Mouse (Mus musculus) 3134 (cell line): ENCODE measurements around the gene Gng7.

Experiments used
- DNase-seq: peaks from one replicate; pipeline ENCODE4 v3.0.0-alpha.2; 2011; ENCODE audit warnings: low spot score; ENCODE audit not compliant: insufficient read length; ENCODE audit errors: extremely low read depth

Gene Gng7

DNA sequence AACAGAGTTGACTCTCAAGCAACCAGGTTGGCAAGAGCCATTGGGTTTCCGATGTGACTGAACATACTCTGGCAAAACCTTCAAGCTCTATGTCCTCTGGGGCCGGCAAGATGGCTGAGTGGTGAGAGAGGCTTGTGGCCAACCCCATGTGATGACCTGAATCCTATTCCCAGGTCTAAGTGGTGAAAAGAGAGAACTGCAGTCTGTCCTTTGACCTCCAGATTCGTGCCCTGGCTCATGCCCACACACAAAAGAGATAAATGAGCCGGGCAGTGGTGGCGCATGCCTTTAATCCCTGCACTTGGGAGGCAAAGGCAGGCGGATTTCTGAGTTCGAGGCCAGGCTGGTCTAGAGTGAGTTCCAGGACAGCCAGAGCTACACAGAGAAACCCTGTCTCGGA is 44.6 kb downstream of the Gng7 start:
- no peak for DNase-seq

DNA sequence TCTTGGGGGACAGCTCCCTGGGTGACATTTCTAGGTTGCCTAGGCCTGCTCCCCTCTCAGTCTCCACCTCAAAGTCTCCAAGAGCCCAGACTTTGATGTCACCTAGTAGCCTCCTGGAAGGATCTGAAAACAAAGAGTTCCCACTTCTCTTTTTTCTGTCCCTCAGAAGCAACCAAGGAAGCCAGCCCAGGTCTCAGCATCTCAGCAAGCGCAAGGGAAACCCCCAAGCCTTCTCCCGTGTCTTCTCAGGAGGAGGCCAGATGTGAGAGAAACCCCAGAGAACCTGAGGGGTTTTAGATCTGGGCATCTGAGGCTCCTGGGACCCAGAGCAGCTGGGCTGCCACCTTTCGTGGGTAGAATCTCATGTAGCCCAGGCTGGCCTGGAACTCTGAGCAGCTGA is 45.4 kb downstream of the Gng7 start:
- no peak for DNase-seq

DNA sequence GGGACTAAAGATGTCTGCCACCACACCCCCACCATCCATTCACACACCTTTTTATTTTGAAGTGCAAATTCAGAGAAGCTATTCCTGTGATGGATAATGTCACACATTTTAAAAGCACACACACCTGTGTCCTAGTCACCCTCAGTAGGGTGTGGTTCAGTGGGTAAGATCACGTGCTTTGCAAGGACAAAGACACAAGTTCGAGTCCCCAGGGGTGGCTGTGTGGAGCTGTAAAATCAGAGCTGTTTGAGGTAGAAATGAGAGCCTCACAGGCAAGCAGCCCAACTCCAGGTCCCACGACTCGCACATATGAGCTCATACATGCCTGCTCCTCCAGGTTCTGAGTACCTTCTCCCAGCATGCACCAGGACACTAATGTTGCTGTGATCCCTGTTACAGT is 46.6 kb downstream of the Gng7 start:
- no peak for DNase-seq

DNA sequence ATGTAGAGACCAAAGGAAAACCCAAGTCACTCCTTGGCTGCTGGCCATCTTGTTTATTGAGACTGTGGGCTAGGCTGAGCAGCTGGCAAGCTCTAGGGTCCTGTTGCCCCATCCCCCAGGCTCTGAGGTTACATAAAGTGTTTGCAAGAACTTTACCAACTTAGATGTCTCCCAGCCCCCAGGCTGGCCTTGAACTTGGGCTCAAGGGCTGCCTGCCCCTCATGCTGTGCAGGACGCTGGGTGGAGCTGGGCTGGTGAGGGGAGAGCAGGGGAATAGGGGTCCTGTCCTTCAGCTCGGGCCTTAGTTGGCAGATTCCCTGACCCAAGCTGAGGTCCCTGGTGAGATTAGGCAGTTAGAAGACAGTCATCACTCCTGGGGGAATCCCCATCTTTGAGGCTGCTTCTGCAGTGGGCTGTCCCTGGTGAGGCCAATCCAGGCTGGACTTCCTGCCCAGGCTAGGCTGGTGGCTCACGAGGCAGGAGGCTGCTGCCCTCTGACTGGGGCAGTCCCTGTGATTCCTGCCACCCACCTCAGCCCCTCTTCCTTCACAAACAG is 47.6 kb downstream of the Gng7 start:
- DNase-seq = peak; percentile 68

DNA sequence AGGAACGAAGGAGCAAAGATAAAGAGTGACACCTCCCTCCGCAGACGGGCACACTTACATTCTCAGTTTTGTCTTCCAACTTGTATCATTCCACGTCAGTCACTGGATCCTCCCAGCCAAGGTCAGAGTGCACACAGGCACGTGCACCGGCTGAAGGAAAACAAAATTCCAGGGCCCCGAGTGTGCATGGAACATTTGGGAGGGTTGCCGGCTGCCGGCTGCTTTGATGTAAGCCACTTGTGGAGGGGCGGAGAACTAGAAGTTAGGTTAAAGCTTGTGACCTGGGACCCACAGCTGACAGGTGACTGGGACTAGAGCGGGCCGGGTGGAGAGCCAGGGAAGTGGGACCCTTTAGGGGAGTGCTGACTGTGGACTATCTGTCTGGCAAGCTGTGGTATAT is 48.4 kb downstream of the Gng7 start:
- no peak for DNase-seq

DNA sequence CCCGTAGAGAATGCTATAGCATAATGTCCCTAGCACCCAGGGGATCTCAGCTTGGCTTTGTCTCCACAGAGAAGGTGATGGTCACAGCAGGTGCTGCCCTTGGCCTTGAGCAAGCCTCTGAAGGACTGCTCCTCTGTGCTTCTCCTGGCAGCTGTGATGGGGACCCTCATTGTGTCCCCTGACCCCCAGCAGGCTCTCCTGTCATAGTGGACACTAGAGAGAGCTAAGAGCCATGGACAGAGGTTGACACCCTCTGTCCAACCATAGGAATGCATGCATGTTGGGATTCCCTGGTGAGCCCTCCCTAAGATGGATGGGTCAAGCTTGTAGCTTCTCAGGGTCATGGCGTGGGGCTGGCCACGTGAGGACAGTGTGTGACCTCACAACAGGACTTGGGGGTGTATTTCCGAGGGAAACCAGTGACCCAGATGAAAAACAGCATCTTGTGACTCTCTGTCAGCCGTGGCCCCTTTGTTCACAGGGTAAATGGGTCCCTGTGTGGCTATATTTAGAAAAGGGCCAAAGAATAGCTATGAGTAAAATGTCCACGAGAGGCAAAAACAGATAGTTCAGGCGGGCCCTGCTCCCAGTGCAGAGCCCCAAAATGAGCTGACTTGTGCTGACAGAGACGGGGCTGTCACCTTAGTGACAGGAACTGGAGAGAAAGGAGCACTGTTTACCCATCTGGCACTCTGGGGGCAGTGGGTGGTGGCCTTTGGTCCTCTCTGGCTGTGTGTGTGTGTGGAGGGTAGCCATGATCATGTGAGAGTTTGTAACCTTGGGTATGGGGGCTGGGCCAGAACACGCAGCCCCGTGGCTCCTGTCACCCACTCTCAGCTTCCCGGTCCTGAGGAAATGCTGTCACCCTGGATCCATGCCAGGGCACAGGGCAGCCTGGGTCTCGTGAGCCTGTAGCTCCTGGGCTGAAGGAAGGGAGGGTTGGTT is 51.4 kb downstream of the Gng7 start:
- DNase-seq = no peak

DNA sequence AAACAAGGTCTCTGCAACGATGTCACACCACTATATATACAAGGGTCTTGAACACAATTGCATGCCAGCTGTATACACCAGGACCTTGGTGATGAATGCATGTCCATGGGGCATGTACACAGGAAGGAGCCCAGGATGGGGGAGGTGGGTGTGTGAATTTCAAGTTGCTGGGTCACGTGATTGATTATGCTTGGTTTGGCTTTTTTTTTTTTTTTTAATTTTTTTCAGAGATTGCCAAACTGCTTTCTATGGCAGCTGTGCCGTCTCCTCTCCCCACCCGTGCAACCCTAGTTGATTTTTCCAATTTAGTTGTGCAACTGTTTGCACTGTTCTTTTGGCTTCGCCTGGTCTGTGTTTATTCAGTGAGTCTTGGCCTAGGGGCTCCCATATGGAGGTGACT is 52.2 kb downstream of the Gng7 start:
- DNase-seq = no peak

DNA sequence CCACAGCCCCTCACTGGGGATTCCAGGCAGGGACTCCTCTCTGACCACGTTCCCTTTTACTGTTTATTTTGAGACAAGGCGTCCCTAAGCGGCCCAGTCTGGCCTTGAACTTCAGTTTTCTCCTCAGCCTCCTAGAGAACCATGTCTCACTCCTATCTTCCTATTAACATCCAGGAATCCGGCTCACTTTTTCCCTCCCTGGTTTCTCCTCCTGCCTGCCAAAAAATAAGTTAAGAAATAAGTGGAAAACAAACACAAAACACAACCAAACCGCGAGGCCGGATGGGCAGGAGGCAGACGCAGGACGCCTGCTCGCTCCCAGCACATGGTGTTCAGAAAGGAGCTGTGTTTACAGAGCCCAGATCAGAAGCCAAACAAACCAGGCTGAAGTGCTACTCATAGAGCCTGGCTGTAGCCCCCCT is 52.7 kb downstream of the Gng7 start:
- peak; percentile 57 for DNase-seq

DNA sequence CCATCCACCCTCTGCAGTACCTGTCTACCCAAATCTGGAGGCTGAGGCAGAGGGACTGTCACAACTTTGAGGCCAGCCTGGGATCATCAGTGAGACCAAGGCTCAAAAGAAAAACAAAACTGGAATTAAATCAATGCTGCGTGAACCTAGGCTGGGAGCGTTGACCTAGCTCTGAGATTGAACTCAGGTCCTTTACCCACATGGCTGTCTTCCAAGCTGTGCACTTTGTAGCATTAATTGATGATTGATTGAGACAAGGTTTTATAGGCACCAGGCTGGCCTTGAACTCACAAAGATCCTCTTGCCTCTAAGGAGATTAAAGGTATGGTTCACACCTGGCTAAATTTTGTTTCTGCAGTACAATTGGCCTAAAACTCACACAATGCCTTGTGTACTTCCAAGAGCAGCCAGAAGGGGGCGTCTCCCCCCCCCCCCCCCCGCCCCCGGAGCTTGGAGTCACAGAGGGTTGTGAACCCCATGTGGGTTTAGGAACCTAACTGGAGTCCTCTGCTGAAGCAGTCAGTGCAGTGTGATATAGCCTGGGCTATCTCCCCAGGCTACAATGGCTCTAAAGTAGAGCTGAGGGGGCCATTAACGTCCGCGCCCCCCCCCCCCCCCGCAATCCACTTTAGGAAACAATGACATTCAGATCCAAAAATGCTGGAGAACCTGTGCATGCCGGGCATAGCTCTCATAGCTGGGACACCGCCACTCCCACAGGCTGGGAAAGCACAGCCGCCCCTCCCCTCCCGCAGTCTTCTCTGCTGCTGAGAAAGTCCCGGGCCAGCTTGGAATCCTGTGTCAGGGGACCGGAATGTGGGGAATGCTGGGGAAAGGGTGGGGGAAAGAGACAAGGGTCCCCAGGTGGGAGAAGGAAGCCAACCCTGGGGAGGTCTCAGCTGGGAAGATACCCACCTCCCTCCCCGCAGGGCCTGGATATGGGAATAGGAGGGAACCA is 53.9 kb downstream of the Gng7 start:
- peak; percentile 92 for DNase-seq

DNA sequence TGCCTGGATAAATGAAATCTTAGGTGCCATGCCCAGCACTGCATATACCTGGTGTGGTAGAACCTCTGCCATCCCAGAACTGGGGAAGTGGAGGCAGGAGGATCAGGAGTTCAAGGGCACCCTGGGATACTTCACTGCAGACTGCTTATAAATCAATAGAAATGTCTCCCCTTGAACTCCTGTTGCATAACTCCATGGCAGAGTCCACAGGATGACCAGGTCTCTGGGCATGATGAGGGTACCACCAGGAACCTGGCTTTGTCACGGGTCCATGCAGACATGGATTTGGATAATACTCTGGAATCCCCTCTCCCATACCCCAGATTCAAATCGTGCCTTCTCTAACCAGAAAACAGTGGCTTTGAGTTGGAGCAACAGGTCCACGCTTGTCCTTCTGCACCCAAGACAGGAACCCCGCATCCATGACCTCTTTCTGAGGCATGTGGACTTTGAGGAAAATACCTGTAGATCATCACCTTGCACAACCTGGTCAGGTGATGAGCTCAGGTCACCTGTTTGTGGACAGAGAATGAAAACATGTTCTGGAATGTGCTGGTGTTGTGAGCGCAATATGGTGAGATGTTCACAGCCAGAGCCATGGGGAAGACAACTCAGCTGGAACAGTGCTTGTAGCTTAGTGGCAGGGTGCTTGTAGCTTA is 55.6 kb downstream of the Gng7 start:
- no peak for DNase-seq

DNA sequence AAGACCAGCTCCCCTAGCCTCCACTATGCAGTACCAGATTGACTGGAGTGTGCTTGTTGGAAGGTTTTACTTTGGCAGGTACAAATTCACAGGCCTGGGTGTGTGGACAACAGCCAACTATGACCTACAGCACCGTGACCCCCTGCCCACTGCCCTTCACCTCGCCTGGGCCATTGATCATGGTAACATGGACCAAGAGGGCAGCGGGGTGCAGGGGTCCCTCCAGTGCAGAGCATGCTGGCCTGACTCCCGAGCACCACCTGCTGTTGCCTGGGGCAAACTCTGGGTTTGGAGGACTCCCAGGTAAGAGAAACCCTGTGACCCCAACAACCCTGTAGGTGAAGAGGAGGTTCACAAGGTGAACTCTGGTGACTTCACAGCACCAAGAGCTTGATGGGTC is 57.0 kb downstream of the Gng7 start:
- no peak for DNase-seq

DNA sequence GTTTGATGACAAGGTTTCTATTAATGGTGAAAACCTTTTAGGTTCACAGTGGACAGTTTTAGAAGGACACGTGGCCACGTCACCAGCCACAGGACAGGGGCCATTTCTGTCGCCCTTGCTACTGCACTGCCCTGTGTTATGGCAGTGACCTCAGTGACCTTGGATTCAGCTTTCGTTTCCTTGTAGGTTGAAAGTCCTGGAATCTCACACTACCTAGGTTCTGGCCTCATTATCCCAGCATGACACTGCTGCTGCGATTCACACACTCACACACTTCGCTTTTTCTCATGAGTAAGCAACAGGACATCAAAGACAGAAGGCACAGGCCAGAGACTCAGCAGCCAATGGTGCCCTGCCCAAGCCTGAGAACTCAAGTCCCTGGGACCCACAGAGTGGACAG is 57.8 kb downstream of the Gng7 start:
- DNase-seq = no peak

DNA sequence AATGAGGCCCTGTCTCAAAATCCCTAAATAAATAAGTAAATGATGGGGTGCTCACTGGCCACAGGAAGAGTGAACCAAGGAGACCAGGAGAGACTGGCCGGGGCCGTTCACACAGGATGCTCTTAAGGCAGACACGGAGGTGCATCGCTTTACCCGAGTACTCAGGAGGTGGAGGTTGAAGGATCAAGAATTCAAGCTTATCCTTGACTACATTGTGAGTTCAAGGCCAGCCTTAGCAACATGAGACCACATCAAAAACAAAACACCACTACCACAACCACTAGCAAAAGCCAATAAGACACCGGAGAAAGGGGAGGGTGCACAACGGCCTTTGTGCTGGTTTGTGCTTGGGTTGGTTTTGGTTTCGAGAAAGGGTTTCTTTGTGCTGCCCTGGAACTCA is 58.4 kb downstream of the Gng7 start:
- DNase-seq = no peak

DNA sequence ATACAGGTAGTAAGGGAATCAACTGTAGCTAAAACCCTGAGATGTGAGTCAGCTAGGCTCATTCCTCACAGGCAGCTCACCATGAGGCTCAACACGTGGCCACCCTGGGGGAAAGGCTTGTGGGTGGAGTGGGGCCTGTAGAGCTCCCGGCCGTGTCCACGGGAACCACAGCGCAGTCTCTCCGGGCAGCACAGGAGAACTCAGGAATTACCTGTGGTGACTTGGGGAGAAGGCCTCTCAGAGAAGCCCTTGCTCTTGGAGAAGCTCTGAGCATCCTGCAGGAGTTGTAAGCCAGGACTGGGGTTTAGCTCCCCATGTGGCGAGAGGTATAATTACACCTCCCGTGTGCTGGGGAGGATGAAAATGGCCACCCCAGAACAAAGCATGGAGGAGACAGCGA is 59.2 kb downstream of the Gng7 start:
- peak; percentile 92 for DNase-seq

DNA sequence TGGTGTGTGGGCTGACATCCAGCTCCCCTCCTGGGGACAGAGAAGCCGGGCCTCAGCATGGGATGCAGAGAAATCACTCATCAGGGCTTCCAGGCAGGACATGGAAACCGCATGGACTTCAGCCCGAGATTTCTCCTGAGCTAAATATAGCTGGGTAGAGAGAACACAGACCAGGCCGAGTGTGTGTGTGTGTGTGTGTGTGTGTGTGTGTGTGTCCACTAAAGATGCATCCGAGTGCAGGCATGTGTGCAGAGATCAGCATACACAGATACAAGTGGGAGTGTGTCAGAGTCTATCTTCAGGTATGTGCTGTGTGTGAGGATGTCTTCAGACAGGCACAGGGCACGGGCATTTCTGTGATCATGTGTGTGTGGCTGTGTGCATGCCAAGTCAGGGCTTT is 59.9 kb downstream of the Gng7 start:
- DNase-seq = peak; percentile 61

DNA sequence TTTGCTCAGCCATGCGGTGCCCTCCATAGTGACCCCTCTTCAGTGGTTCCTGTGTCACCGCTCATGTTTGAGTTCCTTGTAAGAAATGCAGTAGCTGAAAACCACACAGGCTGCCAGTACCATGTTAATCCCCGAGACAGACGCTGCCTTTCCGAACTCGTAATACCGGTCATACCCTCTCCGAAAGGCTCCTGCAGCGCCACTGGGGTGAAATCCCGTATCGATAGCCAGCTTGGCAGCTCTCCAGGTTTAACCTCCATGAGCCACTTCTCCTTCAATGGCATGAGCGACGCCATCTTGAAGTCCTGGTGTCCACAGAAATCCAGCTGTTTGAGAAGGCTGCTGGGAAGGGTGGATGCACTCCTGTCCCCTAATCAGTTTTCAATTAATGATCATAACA is 60.3 kb downstream of the Gng7 start:
- DNase-seq = peak; percentile 47

DNA sequence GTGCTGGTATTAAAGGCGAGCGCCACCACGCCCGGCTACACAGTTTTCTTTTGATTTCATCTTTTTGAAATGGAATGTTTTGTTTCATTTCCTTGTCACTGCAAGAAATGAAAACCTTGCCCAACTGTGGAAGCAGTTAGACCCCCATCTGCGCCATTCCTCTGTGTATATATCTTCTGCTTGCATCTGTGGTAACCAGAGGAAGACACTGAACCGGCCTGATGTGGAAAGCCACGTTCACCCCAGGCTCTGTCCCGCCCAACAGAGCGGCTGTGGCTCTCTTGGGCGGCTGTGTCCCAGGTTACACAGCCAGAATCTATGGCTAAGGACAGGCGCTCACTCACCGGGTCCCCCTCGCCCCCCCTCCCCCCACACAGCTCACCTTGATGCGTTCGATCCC is 62.3 kb downstream of the Gng7 start:
- DNase-seq = no peak

DNA sequence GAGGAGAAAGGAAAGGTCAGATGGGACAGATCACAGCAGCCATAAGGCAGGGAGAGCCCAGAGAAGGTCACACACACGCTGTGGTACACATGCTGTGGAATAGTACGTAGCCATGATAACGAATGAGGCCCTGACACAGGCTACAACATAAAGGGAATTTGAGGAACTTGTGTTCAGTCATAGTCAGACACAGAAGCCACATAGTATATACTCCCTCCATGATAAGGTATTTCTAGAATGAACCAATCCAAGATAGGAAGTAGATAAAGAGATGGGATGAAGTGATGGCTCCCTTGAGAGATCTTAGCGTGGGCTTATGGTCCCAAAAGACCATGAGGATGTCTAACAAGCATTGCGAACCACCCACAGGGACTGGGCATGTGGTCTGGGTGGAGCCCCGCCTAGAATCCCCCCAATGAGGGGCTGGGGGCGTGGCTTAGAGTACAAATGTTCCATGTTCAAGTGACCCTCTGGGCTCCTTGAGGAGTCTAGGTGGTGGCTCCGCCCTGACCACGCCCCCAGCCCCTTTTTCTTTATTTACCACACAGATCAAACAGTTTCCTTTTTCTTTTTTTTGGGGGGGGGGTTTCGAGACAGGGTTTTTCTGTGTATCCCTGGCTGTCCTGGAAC is 62.9 kb downstream of the Gng7 start:
- DNase-seq = no peak

DNA sequence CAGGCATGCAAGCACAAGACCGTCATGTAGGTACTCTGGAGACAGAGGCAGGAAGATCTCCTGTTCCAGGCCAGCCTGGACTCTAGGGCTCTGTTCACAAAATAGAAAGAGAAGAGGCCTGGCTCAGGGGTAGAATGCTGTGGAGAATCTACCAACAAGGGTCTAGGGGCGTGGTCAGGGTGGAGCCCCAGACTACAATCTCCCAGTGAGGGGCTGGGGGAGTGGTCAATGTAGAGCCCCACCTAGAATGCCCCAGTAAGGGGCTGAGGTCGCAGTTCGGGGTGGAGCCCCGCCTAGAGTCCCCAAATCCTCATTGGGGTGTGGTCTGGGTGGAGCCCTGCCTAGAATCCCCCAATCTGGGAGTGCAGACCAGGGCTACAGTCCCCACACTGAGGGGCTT is 64.4 kb downstream of the Gng7 start:
- DNase-seq = no peak

DNA sequence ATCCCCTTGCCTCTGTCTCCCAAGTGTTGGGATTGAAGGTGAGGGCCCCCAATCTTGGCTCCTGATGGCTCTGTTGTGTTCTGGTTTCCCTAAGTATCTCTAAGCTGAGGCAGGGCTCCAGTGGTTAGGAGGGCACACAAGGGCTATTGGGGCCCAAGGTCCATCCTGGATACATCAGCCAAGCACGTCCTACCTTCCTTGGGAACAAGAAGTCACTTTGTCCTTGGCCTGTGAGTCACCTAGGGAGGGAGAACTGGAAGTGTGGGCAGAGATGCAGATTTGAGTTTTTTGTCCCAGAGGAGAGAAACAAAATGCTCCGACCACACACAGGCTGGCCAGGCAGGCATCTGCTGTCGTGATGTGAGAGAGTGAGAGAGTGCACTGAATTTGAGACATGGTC is 65.7 kb downstream of the Gng7 start:
- DNase-seq = peak; percentile 51
